Mouse (Mus musculus) testis, postnatal 10 days (tissue): ENCODE data around the gene Rabgap1l.

Source experiments
- DNase-seq: peaks from one replicate; pipeline ENCODE4 v3.0.0; 2021; ENCODE audit warnings: low spot score

Gene Rabgap1l

GRCm38 (mm10) chr1:160312658-160313057 is 480.4 kb downstream of the Rabgap1l start:
- no peak for DNase-seq

- no peak for DNase-seq
Observed at GRCm38 (mm10) chr1:160311861-160312260, 481.1 kb downstream of the Rabgap1l start.

- DNase-seq: no peak
Observed at GRCm38 (mm10) chr1:160309951-160310350, 483.1 kb downstream of the Rabgap1l start.

- no peak for DNase-seq
Observed at GRCm38 (mm10) chr1:160308996-160309395, 484.0 kb downstream of the Rabgap1l start.

GRCm38 (mm10) chr1:160308498-160308897 is 484.5 kb downstream of the Rabgap1l start:
- no peak for DNase-seq

GRCm38 (mm10) chr1:160306866-160307616 is 486.0 kb downstream of the Rabgap1l start:
- DNase-seq: no peak

- DNase-seq: no peak
Observed at GRCm38 (mm10) chr1:160306336-160306735, 486.7 kb downstream of the Rabgap1l start.

- DNase-seq: no peak
Observed at GRCm38 (mm10) chr1:160305826-160306225, 487.2 kb downstream of the Rabgap1l start.

GRCm38 (mm10) chr1:160304969-160305498 is 488.0 kb downstream of the Rabgap1l start:
- DNase-seq: no peak

- DNase-seq: no peak
Observed at GRCm38 (mm10) chr1:160302268-160302667, 490.7 kb downstream of the Rabgap1l start.

GRCm38 (mm10) chr1:160301156-160301555 is 491.9 kb downstream of the Rabgap1l start:
- no peak for DNase-seq

- DNase-seq: no peak
Observed at GRCm38 (mm10) chr1:160300704-160301103, 492.3 kb downstream of the Rabgap1l start.

GRCm38 (mm10) chr1:160299979-160300378 is 493.0 kb downstream of the Rabgap1l start:
- no peak for DNase-seq

GRCm38 (mm10) chr1:160298893-160299292 is 494.1 kb downstream of the Rabgap1l start:
- DNase-seq: no peak

GRCm38 (mm10) chr1:160297701-160298100 is 495.3 kb downstream of the Rabgap1l start:
- no peak for DNase-seq

- DNase-seq: no peak
Observed at GRCm38 (mm10) chr1:160295323-160295722, 497.7 kb downstream of the Rabgap1l start.

- DNase-seq: no peak
Observed at GRCm38 (mm10) chr1:160293488-160293887, 499.5 kb downstream of the Rabgap1l start.

- DNase-seq: no peak
Observed at GRCm38 (mm10) chr1:160292058-160292457, 501.0 kb downstream of the Rabgap1l start.

- DNase-seq: no peak
Observed at GRCm38 (mm10) chr1:160290242-160290641, 502.8 kb downstream of the Rabgap1l start.

- DNase-seq: no peak
Observed at GRCm38 (mm10) chr1:160287058-160287645, 505.9 kb downstream of the Rabgap1l start.

GRCm38 (mm10) chr1:160286400-160287057 is 506.5 kb downstream of the Rabgap1l start:
- DNase-seq: no peak

- no peak for DNase-seq
Observed at GRCm38 (mm10) chr1:160284241-160284640, 508.8 kb downstream of the Rabgap1l start.
